ENCODE assay signal across 1 mouse cellular context in the genomic region with DNA sequence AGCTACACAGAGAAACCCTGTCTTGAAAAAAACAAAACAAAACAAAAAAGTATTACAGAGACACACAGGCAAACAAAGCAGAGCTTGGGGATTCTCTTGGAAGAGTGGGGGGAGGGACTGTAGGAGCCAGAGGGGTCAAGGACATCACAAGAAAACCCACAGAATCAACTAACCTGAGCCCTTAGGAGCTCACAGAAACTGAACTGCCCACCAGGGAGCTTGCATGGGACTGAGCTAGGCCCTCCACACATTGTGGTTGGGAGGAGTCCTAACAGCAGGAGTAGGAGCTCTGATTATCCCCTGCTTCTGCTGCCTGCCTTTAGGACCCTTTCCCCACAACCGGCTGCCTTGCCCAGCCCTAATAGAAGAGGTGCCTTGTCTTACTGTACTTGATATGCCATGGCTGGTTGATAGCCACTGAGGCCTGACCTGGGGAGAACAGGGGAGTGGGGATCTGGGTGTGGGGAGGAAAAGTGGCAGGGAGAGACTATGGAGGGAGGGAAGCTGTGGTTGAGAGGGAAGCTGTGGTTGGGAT.
TF ChIP-seq lines count a peak whose summit lies in the region.

No protein-coding gene starts in this region.

TF ChIP-seq in ES-E14, 5 proteins besides CTCF, POLR2A, EP300 and RAD21 (continued from another document):
- no peak for TF ChIP-seq CHD2 (IDR thresholded peaks at IDR 0.05; ENCODE audit: low read depth, low read length)
